Mouse (Mus musculus) neural tube, embryonic 15.5 days (tissue): ENCODE data around the gene Cnot3. TPM values are rescaled to one million over a fixed set of nuclear protein-coding genes. Genes with fewer than 3 reads are reported as not detected.
"Not testable (repeated sequence)": the region's sequence is repeated elsewhere in the genome, so short reads cannot be mapped to it uniquely, and the experiment has no call there.

Source experiments
- ATAC-seq: fragments of 200-750 bp; cut with Nextera tagmentation; 2 replicates; pipeline ENCODE4 v1.8.0; 2017; ENCODE audit warnings: mild to moderate bottlenecking, moderate TSS enrichment, moderate library complexity; ENCODE audit not compliant: low FRiP score
- H3K27ac ChIP-seq: fragments of 300-500 bp; sonication (generic); replicated peaks from 2 replicates; pipeline ENCODE4 v1.5.1; 2015; ENCODE audit warnings: mild to moderate bottlenecking, inconsistent platforms
- H3K27me3 ChIP-seq: fragments of 300-500 bp; sonication (generic); replicated peaks from 2 replicates; pipeline ENCODE4 v1.6.1; 2015; ENCODE audit warnings: inconsistent platforms
- H3K36me3 ChIP-seq: fragments of 300-500 bp; sonication (generic); 2 replicates; pipeline ENCODE4 v1.6.1; 2015; ENCODE audit warnings: inconsistent platforms
- H3K4me1 ChIP-seq: fragments of 300-500 bp; sonication (generic); 2 replicates; pipeline ENCODE4 v1.6.1; 2015; ENCODE audit warnings: inconsistent platforms
- H3K4me2 ChIP-seq: fragments of 300-500 bp; sonication (generic); 2 replicates; pipeline ENCODE4 v1.6.1; 2015; ENCODE audit warnings: inconsistent platforms, mild to moderate bottlenecking, moderate library complexity
- H3K4me3 ChIP-seq: fragments of 300-500 bp; sonication (generic); replicated peaks from 2 replicates; pipeline ENCODE4 v1.5.1; 2015; ENCODE audit warnings: mild to moderate bottlenecking, inconsistent platforms
- H3K9ac ChIP-seq: fragments of 300-500 bp; sonication (generic); replicated peaks from 2 replicates; pipeline ENCODE4 v1.6.1; 2015; ENCODE audit warnings: mild to moderate bottlenecking, inconsistent platforms
- H3K9me3 ChIP-seq: fragments of 300-500 bp; sonication (generic); replicated peaks from 2 replicates; pipeline ENCODE4 v1.6.1; 2016; ENCODE audit warnings: inconsistent platforms
- WGBS: fragments of 180-500 bp; shearing (Covaris S2); methylation state at CpG from one replicate; pipeline ENCODE4 v1.1.7; 2015; ENCODE audit warnings: mixed read lengths; 5-methylcytosine and 5-hydroxymethylcytosine counted together
- polyA plus RNA-seq: library from polyadenylated mRNA; unstranded; fragments of >200 nt; fragmentation: Nextera tagmentation; extraction: Ambion mirVana; gene quantifications from 2 replicates; pipeline ENCODE4 v1.2.1, GENCODE M21; 2015

The Cnot3 gene
- polyA plus RNA-seq: 36.4 and 43.0 TPM in 2 replicates

DNA sequence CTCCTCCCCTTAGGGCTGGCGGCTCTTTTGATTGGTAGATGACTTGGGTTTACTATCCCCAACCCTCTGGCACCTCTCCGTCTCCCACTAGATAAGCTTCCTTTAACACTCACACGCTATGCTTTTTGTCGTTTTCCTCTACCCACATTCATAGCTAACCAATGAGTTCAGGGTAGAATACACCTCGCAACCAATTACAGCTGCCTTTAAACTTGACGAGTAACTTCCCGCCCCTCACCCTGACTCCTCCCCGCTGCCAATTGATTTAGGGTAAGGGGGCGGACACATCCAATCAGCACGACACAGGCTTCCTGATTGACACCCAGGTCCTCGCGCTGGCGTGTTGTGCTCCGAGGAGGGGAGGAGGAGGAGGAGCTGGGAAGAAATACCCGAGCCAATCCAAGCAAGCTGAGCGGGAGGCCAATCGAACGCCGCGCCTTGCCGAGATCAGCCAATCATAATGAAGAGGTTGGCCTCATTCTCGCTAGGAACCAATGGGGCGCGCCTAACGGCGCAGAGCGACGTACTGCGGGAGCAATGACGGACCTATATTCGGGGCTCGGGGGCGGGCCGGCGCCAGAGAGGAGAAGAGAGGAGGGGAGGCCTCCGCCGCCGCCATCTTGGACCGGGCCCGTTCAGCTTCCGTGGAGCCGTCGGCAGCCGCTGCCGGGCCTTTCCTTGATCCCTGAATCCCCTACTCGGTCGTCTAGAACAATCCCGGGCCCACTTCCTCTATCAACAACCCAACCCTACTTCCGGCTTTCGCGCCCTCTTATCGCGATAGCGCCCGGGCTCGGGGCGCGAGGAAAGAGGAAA lies at the start of gene Cnot3:
Gene Cnot3 (plus strand): TSS at position 597 of the 816 bp plus-strand sequence.
- peak within 1 kb of the TSS; percentile 91 for H3K4me3 ChIP-seq
- no peaks in the 10 kb centered on the region for H3K27me3 ChIP-seq
- under 1% methylated on average over 55 of the region's 58 CpGs for WGBS
- H3K27ac ChIP-seq: peak within 1 kb of the TSS; percentile 97
- peak within 1 kb of the TSS; percentile 99 for H3K9ac ChIP-seq
- peaks cover 11% of the 10 kb centered on the region for H3K36me3 ChIP-seq
- ATAC-seq: peak; percentile 97
- peaks cover 45% of the 10 kb centered on the region for H3K4me1 ChIP-seq
- peak within 1 kb of the TSS; percentile 80 for H3K4me2 ChIP-seq
- no peaks in the 10 kb centered on the region for H3K9me3 ChIP-seq

DNA sequence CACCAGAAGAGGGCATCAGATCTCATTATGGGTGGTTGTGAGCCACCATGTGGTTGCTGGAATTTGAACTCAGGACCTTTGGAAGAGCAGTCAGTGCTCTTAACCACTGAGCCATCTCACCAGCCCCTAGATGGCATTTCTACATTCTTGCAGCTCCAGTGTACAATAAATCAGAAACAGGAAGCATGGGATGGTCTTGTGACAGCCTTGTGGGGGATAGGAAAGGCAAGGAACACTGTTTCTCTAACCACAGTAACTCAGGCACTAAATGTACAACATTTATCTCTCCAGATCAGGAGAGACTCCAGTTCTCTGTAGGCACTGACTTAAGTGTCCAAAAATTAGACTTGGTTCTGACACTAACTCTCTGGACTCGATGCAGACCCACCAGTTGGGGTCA lies 47.3 kb upstream of the Cnot3 start:
- H3K4me2 ChIP-seq, ATAC-seq, H3K27me3 ChIP-seq, H3K36me3 ChIP-seq, H3K4me1 ChIP-seq, H3K4me3 ChIP-seq, H3K27ac ChIP-seq, H3K9ac ChIP-seq, H3K9me3 ChIP-seq: not testable (repeated sequence)
- WGBS: 66% methylated on average over 1 of the region's 1 CpGs

DNA sequence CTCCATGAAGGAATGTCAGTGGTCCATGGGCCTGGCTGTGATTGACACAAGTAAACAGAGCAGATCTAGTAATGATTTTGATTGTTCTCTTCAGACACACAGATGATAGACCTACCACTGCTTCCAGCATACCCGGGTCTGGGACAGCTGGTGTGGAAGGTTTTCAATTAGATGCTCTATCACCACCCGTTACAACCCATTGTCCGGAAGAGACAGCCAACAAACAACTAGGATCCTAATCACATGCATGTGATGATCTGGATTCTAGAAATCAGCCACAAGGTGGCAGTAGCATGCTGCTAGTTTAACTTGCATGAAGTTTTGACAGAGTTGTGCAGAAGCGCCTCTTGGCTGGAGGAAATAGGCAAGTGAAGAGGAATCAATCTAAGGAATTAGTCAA lies 43.9 kb upstream of the Cnot3 start:
- no peaks in the 10 kb centered on the region for H3K4me1 ChIP-seq

DNA sequence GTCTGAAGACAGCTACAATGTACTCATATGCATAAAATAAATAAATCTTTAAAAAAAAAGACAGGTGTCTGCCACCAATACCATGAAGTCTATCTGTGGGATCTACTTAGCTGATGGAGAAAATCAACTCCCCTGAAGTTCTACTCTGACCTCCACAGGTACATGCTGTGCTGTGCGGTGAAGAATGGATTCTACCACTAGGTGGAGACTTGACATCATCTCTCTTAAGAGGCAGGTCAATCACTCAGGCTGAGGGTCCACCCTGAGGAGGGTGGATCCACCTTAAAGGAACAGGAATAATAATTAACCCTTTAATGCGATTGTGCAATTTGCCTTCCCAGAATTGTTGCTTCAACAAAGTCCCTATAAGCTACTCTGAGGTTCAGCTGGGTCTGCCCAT lies 38.3 kb upstream of the Cnot3 start:
- no peaks in the 10 kb centered on the region for H3K27me3 ChIP-seq
- no peak overlapping the region for H3K4me3 ChIP-seq
- no peak for ATAC-seq
- WGBS: 14% methylated on average over 2 of the region's 2 CpGs
- no peak overlapping the region for H3K27ac ChIP-seq
- no peaks in the 10 kb centered on the region for H3K9me3 ChIP-seq
- no peaks in the 10 kb centered on the region for H3K4me1 ChIP-seq
- no peak overlapping the region for H3K4me2 ChIP-seq
- no peak overlapping the region for H3K9ac ChIP-seq
- H3K36me3 ChIP-seq: no peaks in the 10 kb centered on the region

More for the DNA sequence above, 43.9 kb upstream of the Cnot3 start:
- Histone ChIP-seq H3K4me2 (no peak overlapping the region), H3K27ac (no peak overlapping the region), H3K4me3 (no peak overlapping the region), H3K36me3 (no peaks in the 10 kb centered on the region), H3K27me3 (no peaks in the 10 kb centered on the region), H3K9me3 (no peaks in the 10 kb centered on the region), H3K9ac (no peak overlapping the region)
- peak; percentile 55 for ATAC-seq
- 14% methylated on average over 4 of the region's 4 CpGs for WGBS

DNA sequence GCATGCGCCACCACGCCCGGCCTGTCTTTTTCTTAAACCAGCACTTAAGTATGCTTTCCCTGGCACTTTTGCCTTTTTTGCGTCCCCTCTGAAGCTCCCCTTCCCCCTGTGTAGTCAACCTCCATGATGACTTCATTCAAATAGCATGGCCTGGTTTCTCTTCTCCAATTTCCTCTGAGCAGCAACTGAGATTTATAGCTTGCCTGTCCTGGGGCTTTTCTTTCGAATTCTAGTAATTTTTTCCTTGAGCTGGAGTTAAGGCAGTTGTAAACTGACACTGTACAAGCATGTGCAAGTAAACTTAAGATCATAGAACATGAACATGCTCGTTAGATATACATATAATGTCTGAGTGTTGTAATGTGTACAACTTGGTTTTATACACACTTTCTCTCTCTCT lies 37.7 kb upstream of the Cnot3 start:
- no peak overlapping the region for H3K27ac ChIP-seq
- ATAC-seq: no peak
- no peaks in the 10 kb centered on the region for H3K27me3 ChIP-seq
- H3K36me3 ChIP-seq: no peaks in the 10 kb centered on the region
- H3K4me2 ChIP-seq: no peak overlapping the region
- H3K9ac ChIP-seq: no peak overlapping the region
- H3K9me3 ChIP-seq: no peaks in the 10 kb centered on the region
- H3K4me3 ChIP-seq: no peak overlapping the region
- no peaks in the 10 kb centered on the region for H3K4me1 ChIP-seq
- 90% methylated on average over 6 of the region's 6 CpGs for WGBS

DNA sequence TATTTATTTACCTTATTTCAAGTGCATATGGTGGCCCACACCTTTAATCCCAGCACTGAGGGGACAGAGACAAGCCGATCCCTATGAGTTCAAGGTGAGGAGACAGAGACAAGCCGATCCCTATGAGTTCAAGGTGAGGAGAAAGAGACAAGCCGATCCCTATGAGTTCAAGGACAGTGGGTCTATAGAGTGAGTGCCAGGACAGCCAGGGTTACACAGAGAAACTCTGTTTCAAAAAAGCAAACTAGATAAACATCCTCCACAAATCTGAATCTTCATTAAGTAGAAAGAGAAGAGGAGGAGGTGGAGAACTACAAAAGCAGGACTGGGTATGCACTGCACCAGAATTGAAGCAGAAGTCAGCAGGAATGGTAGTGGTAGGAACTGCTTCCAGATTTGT lies 36.4 kb upstream of the Cnot3 start:
- no peaks in the 10 kb centered on the region for H3K4me1 ChIP-seq
- WGBS: 93% methylated on average over 3 of the region's 3 CpGs
- no peak overlapping the region for H3K9ac ChIP-seq
- H3K27me3 ChIP-seq: no peaks in the 10 kb centered on the region; the same call in 1 of the 2 replicates
- H3K4me2 ChIP-seq: no peak overlapping the region
- H3K9me3 ChIP-seq: no peaks in the 10 kb centered on the region
- H3K36me3 ChIP-seq: no peaks in the 10 kb centered on the region
- H3K4me3 ChIP-seq: no peak overlapping the region
- ATAC-seq: no peak
- no peak overlapping the region for H3K27ac ChIP-seq

DNA sequence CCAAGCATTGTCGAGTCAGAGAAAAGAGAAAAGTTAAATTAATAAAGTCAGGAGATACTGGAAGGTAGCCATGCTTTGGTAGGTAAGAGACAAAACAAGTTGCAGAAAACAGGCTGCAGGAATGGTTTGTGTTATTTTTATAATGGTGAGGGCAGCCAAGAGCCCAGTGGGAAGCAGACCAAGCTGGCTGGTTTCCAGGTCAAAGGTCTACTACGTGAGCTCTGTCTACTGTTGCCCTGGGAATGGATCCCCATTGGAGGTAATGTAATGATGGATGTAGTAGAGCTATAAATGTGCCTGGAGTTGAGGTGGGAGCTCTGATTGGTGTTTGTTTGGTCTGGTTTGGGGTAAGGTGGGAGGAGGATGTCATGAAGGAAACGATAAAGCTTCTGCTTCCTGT lies 36.0 kb upstream of the Cnot3 start:
- no peaks in the 10 kb centered on the region for H3K9me3 ChIP-seq
- H3K4me3 ChIP-seq: no peak overlapping the region
- 61% methylated on average over 3 of the region's 3 CpGs for WGBS
- no peak overlapping the region for H3K27ac ChIP-seq
- H3K9ac ChIP-seq: no peak overlapping the region
- no peaks in the 10 kb centered on the region for H3K36me3 ChIP-seq
- no peaks in the 10 kb centered on the region; the same call in 1 of the 2 replicates for H3K27me3 ChIP-seq
- no peak overlapping the region for H3K4me2 ChIP-seq
- no peak for ATAC-seq
- H3K4me1 ChIP-seq: no peaks in the 10 kb centered on the region

DNA sequence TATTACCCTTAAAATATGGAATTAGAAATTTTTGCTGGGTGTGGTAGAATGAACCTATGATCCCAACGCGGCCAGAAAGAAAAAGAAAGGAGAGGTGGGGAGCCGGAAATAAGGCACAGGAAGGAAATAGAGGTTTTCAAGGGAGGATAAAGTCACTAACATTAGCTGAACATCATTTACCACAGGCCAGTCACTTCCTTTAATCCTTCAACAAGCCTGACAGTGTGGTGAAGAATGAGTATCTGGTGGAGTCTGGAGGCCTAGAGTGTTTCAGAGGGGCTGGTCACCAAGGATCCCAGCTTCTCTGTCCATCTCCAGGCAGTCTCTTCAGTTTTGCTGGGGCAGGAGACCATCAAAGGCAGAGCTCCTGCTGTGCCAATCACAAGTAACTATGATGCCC lies 34.6 kb upstream of the Cnot3 start:
- no peak overlapping the region for H3K9ac ChIP-seq
- ATAC-seq: no peak
- H3K27me3 ChIP-seq: no peaks in the 10 kb centered on the region; the same call in 1 of the 2 replicates
- WGBS: 94% methylated on average over 3 of the region's 3 CpGs
- no peaks in the 10 kb centered on the region for H3K9me3 ChIP-seq
- no peaks in the 10 kb centered on the region for H3K4me1 ChIP-seq
- H3K4me3 ChIP-seq: no peak overlapping the region
- no peak overlapping the region for H3K4me2 ChIP-seq
- H3K36me3 ChIP-seq: no peaks in the 10 kb centered on the region
- no peak overlapping the region for H3K27ac ChIP-seq

DNA sequence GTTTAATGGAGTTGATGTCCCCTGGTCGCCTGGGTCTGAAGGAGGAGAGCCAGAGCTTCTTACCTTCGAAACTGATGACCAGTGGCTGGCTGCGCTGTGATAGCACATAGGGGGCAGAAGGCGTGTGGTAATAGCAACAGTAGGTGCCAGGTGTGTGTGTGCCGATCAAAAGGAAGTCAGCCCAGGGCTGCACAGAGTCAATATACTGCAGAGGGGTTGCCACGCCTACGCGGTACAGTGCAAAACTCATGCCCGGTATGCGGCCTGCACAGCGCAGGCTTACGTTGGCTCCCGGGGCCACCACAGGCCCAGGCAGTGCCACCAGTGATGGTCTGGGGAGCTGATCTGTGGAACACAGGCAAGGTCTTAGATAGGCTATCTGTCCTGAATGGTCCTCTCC lies 34.1 kb upstream of the Cnot3 start:
- 91% methylated on average over 13 of the region's 13 CpGs for WGBS
- no peak overlapping the region for H3K4me2 ChIP-seq
- no peaks in the 10 kb centered on the region for H3K9me3 ChIP-seq
- H3K9ac ChIP-seq: no peak overlapping the region
- no peak overlapping the region for H3K4me3 ChIP-seq
- no peak overlapping the region for H3K27ac ChIP-seq
- H3K4me1 ChIP-seq: no peaks in the 10 kb centered on the region
- no peaks in the 10 kb centered on the region for H3K36me3 ChIP-seq
- no peak for ATAC-seq
- no peaks in the 10 kb centered on the region; the same call in 1 of the 2 replicates for H3K27me3 ChIP-seq

DNA sequence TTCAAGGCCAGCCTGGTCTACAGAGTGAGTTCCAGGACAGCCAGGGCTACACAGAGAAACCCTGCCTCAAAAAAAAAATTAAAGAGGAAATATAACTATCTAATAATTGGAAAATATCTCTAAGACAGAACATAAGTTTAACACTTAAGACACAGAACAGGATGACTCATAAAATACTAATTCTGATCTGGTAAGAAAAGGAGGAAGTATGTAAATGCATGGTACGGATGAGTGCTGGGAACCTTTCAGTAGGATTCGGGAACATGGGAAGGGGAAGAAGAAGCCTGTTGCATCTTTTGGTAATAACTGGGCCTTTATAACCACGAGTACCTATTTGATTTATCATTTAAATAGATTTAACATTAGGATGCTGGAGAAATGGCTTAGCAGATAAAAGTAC lies 31.0 kb upstream of the Cnot3 start:
- H3K4me3 ChIP-seq: no peak overlapping the region
- peaks cover 1% of the 10 kb centered on the region; the same call in 1 of the 2 replicates for H3K36me3 ChIP-seq
- H3K27me3 ChIP-seq: no peaks in the 10 kb centered on the region; the same call in 1 of the 2 replicates
- WGBS: 84% methylated on average over 3 of the region's 3 CpGs
- ATAC-seq: no peak
- no peak overlapping the region for H3K27ac ChIP-seq
- H3K4me1 ChIP-seq: peaks cover 19% of the 10 kb centered on the region
- H3K9ac ChIP-seq: no peak overlapping the region
- no peak overlapping the region for H3K4me2 ChIP-seq
- H3K9me3 ChIP-seq: no peaks in the 10 kb centered on the region

DNA sequence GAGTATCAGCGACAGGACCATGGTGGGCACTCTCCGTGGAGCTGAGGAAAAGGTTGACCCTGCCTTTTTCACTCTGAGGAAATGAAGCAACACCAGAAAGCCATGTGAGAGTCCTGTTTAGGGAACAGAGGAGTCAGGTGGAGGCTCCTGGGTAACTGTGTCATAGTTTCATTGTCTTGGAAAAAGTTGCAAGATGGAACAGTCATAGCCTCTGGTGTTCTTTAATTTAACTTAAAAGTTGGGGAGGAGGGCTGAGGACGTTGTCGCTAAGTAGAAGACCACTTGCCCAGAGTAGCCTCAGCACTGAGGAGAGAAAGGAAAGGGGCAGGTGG lies 29.0 kb upstream of the Cnot3 start, which contains the start of gene Oscar:
Gene Oscar (minus strand): TSS at position 101 of the 332 bp plus-strand sequence.
- Histone ChIP-seq H3K9ac (no peak within 1 kb of the TSS), H3K27me3 (no peaks in the 10 kb centered on the region; the same call in 1 of the 2 replicates), H3K27ac (peak within 1 kb of the TSS; percentile 64; the same call in 1 of the 2 replicates), H3K4me1 (peaks cover 19% of the 10 kb centered on the region), H3K9me3 (no peaks in the 10 kb centered on the region), H3K4me3 (peak within 1 kb of the TSS; percentile 64), H3K36me3 (peaks cover 18% of the 10 kb centered on the region), H3K4me2 (peak within 1 kb of the TSS; percentile 84)
- no peak for ATAC-seq
- WGBS: 87% methylated on average over 4 of the region's 4 CpGs
